Mouse (Mus musculus) MEL (cell line): ENCODE results near the gene Zfp202. TPM values are rescaled to one million over a fixed set of nuclear protein-coding genes. Genes with fewer than 3 reads are reported as not detected.

ENCODE experiments used
- DNase-seq: peaks from one replicate; pipeline ENCODE4 v3.0.0; 2011; ENCODE audit warnings: low read depth, low spot score
- H3K27ac ChIP-seq: 2 replicates; pipeline ENCODE4 v1.5.1; 2012; ENCODE audit warnings: low read depth, mild to moderate bottlenecking, control low read depth, low read length, moderate library complexity; ENCODE audit not compliant: control insufficient read depth
- H3K27me3 ChIP-seq, 2 experiments: fragments of 150-350 bp in 1 of 2; sonication (generic) in 1 of 2; 2 replicates each; pipeline ENCODE4 v1.6.1; 2012; ENCODE audit warnings: low read length in 2 of 2, mild to moderate bottlenecking in 2 of 2, improper control_type of control experiment in 1 of 2, moderate library complexity in 1 of 2; ENCODE audit not compliant: insufficient read depth in 2 of 2, control insufficient read depth in 1 of 2
- H3K36me3 ChIP-seq, 2 experiments: 2 replicates each; pipeline ENCODE4 v1.6.1; 2012 to 2014; ENCODE audit warnings: low read length in 2 of 2, improper control_type of control experiment in 1 of 2, inconsistent platforms in 1 of 2, mild to moderate bottlenecking in 1 of 2; ENCODE audit not compliant: insufficient read depth in 2 of 2, control insufficient read depth in 1 of 2
- H3K4me1 ChIP-seq, 2 experiments: fragments of 150-350 bp in 1 of 2; sonication (generic) in 1 of 2; 2 replicates each; pipeline ENCODE4 v1.6.1; 2012; ENCODE audit warnings: low read length in 2 of 2, improper control_type of control experiment in 1 of 2, mild to moderate bottlenecking in 1 of 2; ENCODE audit not compliant: insufficient read depth in 2 of 2, control insufficient read depth in 1 of 2
- H3K4me3 ChIP-seq, 2 experiments: fragments of 150-350 bp in 1 of 2; sonication (generic) in 1 of 2; 2 replicates each; pipeline ENCODE4 v1.5.1; 2012; ENCODE audit warnings: low read depth in 2 of 2, low read length in 2 of 2, mild to moderate bottlenecking in 2 of 2, moderate library complexity in 2 of 2, control low read depth in 1 of 2, improper control_type of control experiment in 1 of 2; ENCODE audit not compliant: control insufficient read depth in 1 of 2, insufficient read depth in 1 of 2
- H3K79me2 ChIP-seq: 2 replicates; pipeline ENCODE4 v1.6.1; 2012; ENCODE audit warnings: mild to moderate bottlenecking, low read length, moderate library complexity; ENCODE audit not compliant: control insufficient read depth, poor library complexity, insufficient read depth
- H3K9ac ChIP-seq: 2 replicates; pipeline ENCODE4 v1.6.1; 2012; ENCODE audit warnings: low read depth, mild to moderate bottlenecking, control low read depth, low read length, moderate library complexity; ENCODE audit not compliant: control insufficient read depth, poor library complexity, severe bottlenecking
- H3K9me3 ChIP-seq: fragments of 150-350 bp; sonication (generic); replicated peaks from 2 replicates; pipeline ENCODE4 v1.6.1; 2012; ENCODE audit warnings: mild to moderate bottlenecking, low read length, improper control_type of control experiment, moderate library complexity; ENCODE audit not compliant: insufficient read depth
- CHD1 ChIP-seq: IDR thresholded peaks from 2 replicates; pipeline ENCODE4 v1.6.1; 2012; ENCODE audit warnings: low read depth, mild to moderate bottlenecking, inconsistent platforms, low read length, improper control_type of control experiment
- CTCF ChIP-seq, 3 experiments: IDR thresholded peaks in 2 of 3; conservative IDR thresholded peaks in 1 of 3; 2 replicates each; pipeline ENCODE4 v1.5.1; 2011 to 2012; ENCODE audit warnings: low read length in 3 of 3, low read depth in 2 of 3, mild to moderate bottlenecking in 2 of 3, improper control_type of control experiment in 1 of 3, inconsistent platforms in 1 of 3, mixed read lengths in 1 of 3, moderate library complexity in 1 of 3; ENCODE audit not compliant: control insufficient read depth in 1 of 3, insufficient read depth in 1 of 3, poor library complexity in 1 of 3, severe bottlenecking in 1 of 3
- ELF1 ChIP-seq: IDR thresholded peaks from 2 replicates; pipeline ENCODE4 v1.6.1; 2014; ENCODE audit warnings: low read depth, mild to moderate bottlenecking, inconsistent platforms, low read length, improper control_type of control experiment, moderate library complexity
- ETS1 ChIP-seq: IDR thresholded peaks from 2 replicates; pipeline ENCODE4 v1.6.1; 2012; ENCODE audit warnings: low read depth, mild to moderate bottlenecking, inconsistent platforms, low read length, improper control_type of control experiment, moderate library complexity
- GABPA ChIP-seq: IDR thresholded peaks from 2 replicates; pipeline ENCODE4 v1.6.1; 2012; ENCODE audit warnings: low read depth, mild to moderate bottlenecking, inconsistent platforms, low read length, improper control_type of control experiment, moderate library complexity
- GATA1 ChIP-seq: IDR thresholded peaks from 2 replicates; pipeline ENCODE4 v1.6.1; 2011; ENCODE audit warnings: low read depth, low read length, improper control_type of control experiment
- KAT2A ChIP-seq: conservative IDR thresholded peaks from 2 replicates; pipeline ENCODE4 v1.6.1; 2012; ENCODE audit warnings: low read depth, low read length, improper control_type of control experiment, inconsistent platforms
- MAZ ChIP-seq: IDR thresholded peaks from 2 replicates; pipeline ENCODE4 v1.6.1; 2012; ENCODE audit warnings: low read depth, mild to moderate bottlenecking, inconsistent platforms, low read length, improper control_type of control experiment
- MXI1 ChIP-seq: IDR thresholded peaks from 2 replicates; pipeline ENCODE4 v1.6.1; 2011; ENCODE audit warnings: mild to moderate bottlenecking, low read depth, low read length, improper control_type of control experiment
- MYB ChIP-seq: IDR thresholded peaks from 2 replicates; pipeline ENCODE4 v1.6.1; 2011; ENCODE audit warnings: mild to moderate bottlenecking, low read depth, low read length, improper control_type of control experiment
- MYC ChIP-seq: IDR thresholded peaks from 2 replicates; pipeline ENCODE4 v1.6.1; 2011; ENCODE audit warnings: low read depth, mild to moderate bottlenecking, low read length, improper control_type of control experiment, moderate library complexity
- NRF1 ChIP-seq: IDR thresholded peaks from 2 replicates; pipeline ENCODE4 v1.6.1; 2014; ENCODE audit warnings: low read depth, mild to moderate bottlenecking, inconsistent platforms, low read length, improper control_type of control experiment, moderate library complexity; ENCODE audit not compliant: poor library complexity, insufficient read depth, severe bottlenecking
- RCOR1 ChIP-seq: IDR thresholded peaks from 2 replicates; pipeline ENCODE4 v1.6.1; 2012; ENCODE audit warnings: low read depth, mild to moderate bottlenecking, inconsistent platforms, low read length, improper control_type of control experiment
- TAL1 ChIP-seq: IDR thresholded peaks from 2 replicates; pipeline ENCODE4 v1.6.1; 2012; ENCODE audit warnings: mild to moderate bottlenecking, inconsistent platforms, low read length, moderate library complexity, mixed read lengths
- TBP ChIP-seq: IDR thresholded peaks from 2 replicates; pipeline ENCODE4 v1.8.0; 2011; ENCODE audit warnings: low read depth, low read length, improper control_type of control experiment
- UBTF ChIP-seq: IDR thresholded peaks from 2 replicates; pipeline ENCODE4 v1.6.1; 2012; ENCODE audit warnings: low read depth, mild to moderate bottlenecking, inconsistent platforms, low read length, improper control_type of control experiment, moderate library complexity, borderline replicate concordance; ENCODE audit not compliant: insufficient read depth
- USF1 ChIP-seq: IDR thresholded peaks from 2 replicates; pipeline ENCODE4 v1.6.1; 2014; ENCODE audit warnings: low read depth, mild to moderate bottlenecking, inconsistent platforms, low read length, improper control_type of control experiment, moderate library complexity
- ZMIZ1 ChIP-seq: IDR thresholded peaks from 2 replicates; pipeline ENCODE4 v1.6.1; 2012; ENCODE audit warnings: low read depth, mild to moderate bottlenecking, inconsistent platforms, low read length, improper control_type of control experiment, moderate library complexity
- ZNF384 ChIP-seq: IDR thresholded peaks from 2 replicates; pipeline ENCODE4 v1.6.1; 2012; ENCODE audit warnings: low read depth, mild to moderate bottlenecking, inconsistent platforms, low read length, improper control_type of control experiment
- polyA plus RNA-seq, 2 experiments: library from polyadenylated mRNA; stranded (reverse) in 1 of 2; unstranded in 1 of 2; fragments of >175 nt in 1 of 2; fragments of >200 nt in 1 of 2; gene quantifications; 2 replicates each; pipeline versions ENCODE4 v1.2.1 to v1.2.4; 2012; ENCODE audit warnings: low replicate concordance in 2 of 2, low read depth in 1 of 2; ENCODE audit not compliant: insufficient read length in 2 of 2, insufficient read depth in 1 of 2, missing spikeins in 1 of 2
- total RNA-seq: library from RNA; depleted of rRNA; stranded (reverse); fragments of 300-350 nt; gene quantifications from 2 replicates; pipeline ENCODE4 v1.2.3, GENCODE M21; 2012

The Zfp202 gene
- total and polyA plus RNA-seq, 3 experiments, result 2.7 to 2.8 TPM; not detected in 1

- TF ChIP-seq CHD1, result no peak
These were observed 36.0 kb downstream of the Zfp202 start (continued) for GRCm38 (mm10) chr9:40227874-40228789.

- Histone ChIP-seq H3K9me3 (no peaks in the 10 kb centered on the region), H3K4me1 (no peaks in the 10 kb centered on the region), H3K36me3 (no peaks in the 10 kb centered on the region), H3K27me3 (no peaks in the 10 kb centered on the region), H3K4me3 (no peak overlapping the region), H3K79me2 (no peaks in the 10 kb centered on the region), H3K27ac (no peak overlapping the region), H3K9ac (no peak overlapping the region)
- DNase-seq, result no peak
- no peak for TF ChIP-seq KAT2A
- no peak for TF ChIP-seq RCOR1
- no peak for TF ChIP-seq GABPA
- TF ChIP-seq MXI1, result no peak
- no peak for TF ChIP-seq USF1
- no peak for TF ChIP-seq MAZ
- TF ChIP-seq ZMIZ1, result no peak
- TF ChIP-seq TAL1, result no peak
- no peak for TF ChIP-seq CTCF (IDR thresholded peaks at IDR 0.05 in 2 of 3, conservative IDR thresholded peaks at IDR 0.05 in 1 of 3; ENCODE audit: control insufficient read depth in 1 of 3, insufficient read depth in 1 of 3, low read depth in 2 of 3, low read length in 3 of 3, poor library complexity in 1 of 3, severe bottlenecking in 1 of 3)
- TF ChIP-seq TBP, result no peak
- no peak for TF ChIP-seq UBTF
- no peak for TF ChIP-seq MYB
- TF ChIP-seq GATA1, result no peak
- no peak for TF ChIP-seq MYC
- no peak for TF ChIP-seq ZNF384
- no peak for TF ChIP-seq NRF1
- TF ChIP-seq ELF1, result no peak
- no peak for TF ChIP-seq ETS1
These were observed 36.8 kb downstream of the Zfp202 start for GRCm38 (mm10) chr9:40228804-40229331.
